ENCODE assay signal across 14 mouse cellular contexts in the genomic region with DNA sequence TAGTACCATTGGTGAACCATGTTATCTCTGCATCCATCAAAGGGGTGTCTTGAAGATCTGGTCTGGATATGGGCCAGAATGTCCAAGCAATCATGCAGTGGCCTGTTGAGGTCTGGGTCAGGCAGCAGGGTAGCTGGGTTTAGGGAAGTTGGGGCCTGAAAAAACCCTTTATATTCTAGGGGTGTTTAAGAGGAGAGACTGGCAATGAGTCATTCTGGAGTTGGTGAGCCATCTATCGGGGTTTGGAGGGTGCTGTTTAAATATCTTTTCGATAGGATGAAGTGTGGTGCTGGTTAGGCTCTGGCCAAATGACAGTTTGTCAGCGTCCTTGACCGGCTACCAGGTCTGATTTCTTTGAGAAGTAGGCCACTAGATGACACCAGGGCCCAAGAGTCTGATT. TPM values are rescaled to one million over a fixed set of nuclear protein-coding genes. Genes with fewer than 3 reads are reported as not detected.
DNase-seq lines count a peak whose midpoint lies in the region; ATAC-seq and TF ChIP-seq lines count a peak whose summit lies in the region.
"Had no signal": no experiment of that assay in that cellular context is flagged by ENCODE, and none has a peak within 500 bp of the region (broad histone marks: within the 10 kb centered on the region; RNA-seq: fewer than 3 reads in every experiment).

No protein-coding gene starts in this region.

- peak overlapping the region; percentile 79; the same call in 1 of the 2 replicates for H3K4me2 ChIP-seq in liver, embryonic 11.5 days
- peak overlapping the region; percentile 96 for H3K4me2 ChIP-seq in liver, postnatal 0 days (ENCODE audit: low read depth, low read length)
- H3K4me2 ChIP-seq: limb, embryonic 15.5 days had no signal

- H3K36me3 ChIP-seq in liver, embryonic 11.5 days (ENCODE audit: control insufficient read depth, insufficient read depth, low read length): peaks cover 5% of the 10 kb centered on the region; the same call in 1 of the 2 replicates
- H3K36me3 ChIP-seq in liver, postnatal 0 days (replicated peaks; ENCODE audit: insufficient read depth, low read length): no peaks in the 10 kb centered on the region; the same call in 1 of the 2 replicates
- H3K36me3 ChIP-seq: limb, embryonic 15.5 days had no signal

- TF ChIP-seq EP300 in liver, postnatal 0 days (IDR thresholded peaks at IDR 0.05; ENCODE audit: low read depth): no peak

- no peak for TF ChIP-seq POLR2A in cerebellum, adult 2 months (IDR thresholded peaks at IDR 0.05; ENCODE audit: borderline replicate concordance, insufficient read depth, low read length)
- TF ChIP-seq POLR2A in bone marrow, adult 2 months (IDR thresholded peaks at IDR 0.05; ENCODE audit: borderline replicate concordance, control insufficient read depth, low read depth, low read length): no peak

- H3K9ac ChIP-seq in liver, embryonic 11.5 days (ENCODE audit: low read depth, low read length): no peak overlapping the region
- peak overlapping the region; percentile 26; the same call in 1 of the 2 replicates for H3K9ac ChIP-seq in liver, postnatal 0 days (replicated peaks)
- H3K9ac ChIP-seq: limb, embryonic 15.5 days had no signal

- H3K27ac ChIP-seq in cerebellum, adult 2 months (ENCODE audit: insufficient read depth, low read length): no peak overlapping the region; the same call in 1 of the 2 replicates
- no peak overlapping the region for H3K27ac ChIP-seq in liver, embryonic 11.5 days (ENCODE audit: low read depth, low read length)
- H3K27ac ChIP-seq in bone marrow, adult 2 months (ENCODE audit: control insufficient read depth, insufficient read depth, low read depth, low read length, poor library complexity): no peak overlapping the region
- H3K27ac ChIP-seq in liver, postnatal 0 days (ENCODE audit: low read depth): peak overlapping the region; percentile 5; the same call in 1 of the 2 replicates
- H3K27ac ChIP-seq: hindbrain, postnatal 0 days; left cerebral cortex, adult 2 months; limb, embryonic 15.5 days had no signal

- peak; percentile 47 for DNase-seq in cerebellum, adult 9-11 months
- no peak for DNase-seq in cerebellum, adult 2 months
- no peak for DNase-seq in liver, embryonic 11.5 days (ENCODE audit: low spot score)
- no peak for DNase-seq in liver
- DNase-seq in liver, postnatal 0 days: no peak
- DNase-seq in layer of hippocampus, adult 9-11 months: no peak
- DNase-seq: heart, postnatal 36 days; kidney, adult 2 months; lung, postnatal 4 days; right cerebral cortex, adult 18-20 months had no signal

- H3K4me1 ChIP-seq in cerebellum, adult 2 months (ENCODE audit: control insufficient read depth, insufficient read depth, low read length): peaks cover 18% of the 10 kb centered on the region; the same call in 1 of the 2 replicates
- H3K4me1 ChIP-seq in liver, embryonic 11.5 days (replicated peaks; ENCODE audit: control insufficient read depth, insufficient read depth, low read length): peaks cover 9% of the 10 kb centered on the region
- peaks cover 2% of the 10 kb centered on the region for H3K4me1 ChIP-seq in bone marrow, adult 2 months (ENCODE audit: control insufficient read depth, insufficient read depth, low read length)
- H3K4me1 ChIP-seq in liver, postnatal 0 days (ENCODE audit: insufficient read depth): peaks cover 21% of the 10 kb centered on the region

- H3K9me3 ChIP-seq in liver, embryonic 11.5 days (ENCODE audit: control insufficient read depth, low read length): no peaks in the 10 kb centered on the region
- no peaks in the 10 kb centered on the region for H3K9me3 ChIP-seq in liver, postnatal 0 days (ENCODE audit: low read length)
- H3K9me3 ChIP-seq: limb, embryonic 15.5 days had no signal

- H3K4me3 ChIP-seq in cerebellum, adult 2 months (replicated peaks; ENCODE audit: insufficient read depth, low read depth, low read length): no peak overlapping the region
- H3K4me3 ChIP-seq in liver, embryonic 11.5 days (ENCODE audit: low read depth, low read length): no peak overlapping the region
- H3K4me3 ChIP-seq in bone marrow, adult 2 months (replicated peaks; ENCODE audit: control insufficient read depth, low read depth, low read length): peak overlapping the region; percentile 8
- peak overlapping the region; percentile 77; the same call in 1 of the 2 replicates for H3K4me3 ChIP-seq in liver, postnatal 0 days (ENCODE audit: low read depth, low read length)
- H3K4me3 ChIP-seq: left cerebral cortex, adult 2 months; limb, embryonic 15.5 days had no signal

- TF ChIP-seq CTCF in cerebellum, adult 2 months (IDR thresholded peaks at IDR 0.05; ENCODE audit: borderline replicate concordance, insufficient read depth, low read depth, low read length): no peak
- no peak for TF ChIP-seq CTCF in bone marrow, adult 2 months (IDR thresholded peaks at IDR 0.05; ENCODE audit: control insufficient read depth, insufficient read depth, low read length)
- TF ChIP-seq CTCF in liver, postnatal 0 days (IDR thresholded peaks at IDR 0.05; ENCODE audit: low read depth): no peak

- 87% methylated on average over 4 of the region's 4 CpGs for WGBS in cerebellum, adult 2 months
- whole genome bisulfite sequencing in liver, embryonic 11.5 days: 86% methylated on average over 4 of the region's 4 CpGs
- whole genome bisulfite sequencing in bone marrow, adult 2 months: 62% methylated on average over 4 of the region's 4 CpGs
- 82% methylated on average over 4 of the region's 4 CpGs for WGBS in liver, postnatal 0 days (ENCODE audit: insufficient replicate concordance)

- no peak for ATAC-seq in liver, embryonic 11.5 days (replicated peaks; ENCODE audit: low FRiP score)
- no peak for ATAC-seq in liver, postnatal 0 days
- ATAC-seq: hindbrain, postnatal 0 days had no signal

- no peaks in the 10 kb centered on the region for H3K27me3 ChIP-seq in cerebellum, adult 2 months (ENCODE audit: control insufficient read depth, insufficient read depth, low read length)
- H3K27me3 ChIP-seq in liver, embryonic 11.5 days (replicated peaks; ENCODE audit: control insufficient read depth, insufficient read depth, low read length): no peaks in the 10 kb centered on the region
- no peaks in the 10 kb centered on the region for H3K27me3 ChIP-seq in liver, postnatal 0 days (ENCODE audit: insufficient read depth, low read length)
- H3K27me3 ChIP-seq: limb, embryonic 15.5 days had no signal

RNA-seq across cellular contexts. Expression of a gene that starts 2.0 kb away (rescaled TPM):
- 89.0 and 97.5 TPM in 2 replicates for polyA plus RNA-seq in cerebellum, adult 2 months (2012; rRNA removed)
- polyA plus RNA-seq in liver, embryonic 11.5 days (2014; fragmentation: Nextera tagmentation; extraction: Ambion mirVana): 66.2 and 66.3 TPM in 2 replicates
- polyA plus RNA-seq in bone marrow, adult 2 months (2011; ENCODE audit: insufficient read depth, insufficient read length, low replicate concordance, missing spikeins): 82.2 and 130 TPM in 2 replicates
- 14.1 and 17.2 TPM in 2 replicates for polyA plus RNA-seq in liver, postnatal 0 days (2015; fragmentation: Nextera tagmentation; extraction: Ambion mirVana)

RNA-seq across cellular contexts. Expression of a gene that starts 2.3 kb away (rescaled TPM):
- polyA plus RNA-seq in cerebellum, adult 2 months (2012; rRNA removed): 10.2 and 12.4 TPM in 2 replicates
- polyA plus RNA-seq in liver, embryonic 11.5 days (2014; fragmentation: Nextera tagmentation; extraction: Ambion mirVana): 5.5 and 6.4 TPM in 2 replicates
- not detected in 2 replicates for polyA plus RNA-seq in bone marrow, adult 2 months (2011; ENCODE audit: insufficient read depth, insufficient read length, low replicate concordance, missing spikeins)
- 2.5 and 3.1 TPM in 2 replicates for polyA plus RNA-seq in liver, postnatal 0 days (2015; fragmentation: Nextera tagmentation; extraction: Ambion mirVana)

RNA-seq across cellular contexts. Expression of a gene that starts 29.8 kb away (rescaled TPM):
- polyA plus RNA-seq in cerebellum, adult 2 months (2012; rRNA removed): 0.13 and 0.21 TPM in 2 replicates
- 0.71 and 0.75 TPM in 2 replicates for polyA plus RNA-seq in liver, embryonic 11.5 days (2014; fragmentation: Nextera tagmentation; extraction: Ambion mirVana)
- not detected in 2 replicates for polyA plus RNA-seq in bone marrow, adult 2 months (2011; ENCODE audit: insufficient read depth, insufficient read length, low replicate concordance, missing spikeins)
- polyA plus RNA-seq in liver, postnatal 0 days (2015; fragmentation: Nextera tagmentation; extraction: Ambion mirVana): 0.09 and 0.12 TPM in 2 replicates

RNA-seq across cellular contexts. Expression of a gene that starts 30.3 kb away (rescaled TPM):
- polyA plus RNA-seq in cerebellum, adult 2 months (2012; rRNA removed): 197 and 210 TPM in 2 replicates
- 119 and 124 TPM in 2 replicates for polyA plus RNA-seq in liver, embryonic 11.5 days (2014; fragmentation: Nextera tagmentation; extraction: Ambion mirVana)
- polyA plus RNA-seq in bone marrow, adult 2 months (2011; ENCODE audit: insufficient read depth, insufficient read length, low replicate concordance, missing spikeins): 53.6 and 78.1 TPM in 2 replicates
- 61.5 and 62.2 TPM in 2 replicates for polyA plus RNA-seq in liver, postnatal 0 days (2015; fragmentation: Nextera tagmentation; extraction: Ambion mirVana)

Comparison
In these comparisons a context has a peak if more than half of its experiments do, and no peak if none do; other contexts are left out.
1. H3K4me3 ChIP-seq: peak in bone marrow, adult 2 months (single experiment) and liver, postnatal 0 days (single experiment); none in cerebellum, adult 2 months (single experiment) and liver, embryonic 11.5 days (single experiment).